Mouse (Mus musculus) left cerebral cortex, adult 11 months (tissue): ENCODE results near the gene S100a4.

Source experiments
- DNase-seq: peaks from one replicate; pipeline ENCODE4 v3.0.0; 2022; ENCODE audit warnings: low spot score

The S100a4 gene

GRCm38 (mm10) chr3:90603623-90604022 lies at the start of gene S100a4:
TSS of gene S100a4 (plus strand) at chr3:90603771.
- no peak for DNase-seq

GRCm38 (mm10) chr3:90555954-90556353 lies 47.6 kb upstream of the S100a4 start:
- peak; percentile 49 for DNase-seq

DNA sequence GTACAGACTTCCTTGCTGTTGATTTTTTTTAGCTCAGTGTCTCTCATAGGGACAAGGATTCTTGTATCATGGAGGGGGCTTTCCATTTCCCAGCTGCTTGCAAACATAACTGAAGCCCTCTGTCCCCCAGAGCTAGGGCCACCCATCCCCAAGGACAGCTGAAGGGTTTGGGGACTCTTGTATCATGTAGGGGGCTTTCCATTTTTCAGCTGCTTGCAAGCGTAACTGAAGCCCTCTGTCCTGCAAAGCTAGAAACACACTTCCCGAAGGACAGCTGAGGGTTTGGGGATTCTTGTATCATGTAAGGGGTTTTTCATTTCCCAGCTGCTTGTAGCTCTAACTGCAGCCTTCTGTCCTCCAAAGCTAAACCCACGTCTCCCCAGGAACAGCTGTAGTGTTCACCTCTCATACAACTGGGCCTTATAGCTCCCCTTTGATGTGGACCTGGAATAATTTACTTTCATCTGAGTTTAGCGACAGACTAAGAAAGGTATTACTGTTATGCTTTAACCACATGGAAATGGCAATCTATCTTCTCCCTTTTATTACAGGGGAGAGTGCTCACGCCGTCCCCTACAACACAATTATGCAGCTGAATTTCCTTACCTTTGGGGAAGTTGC lies 43.5 kb upstream of the S100a4 start, which contains the start of gene S100a3:
S100a3 (plus strand) TSS at position 571 of the 621 bp plus-strand sequence.
- DNase-seq = no peak

GRCm38 (mm10) chr3:90574691-90575090 lies 28.9 kb upstream of the S100a4 start:
- DNase-seq = no peak

DNA sequence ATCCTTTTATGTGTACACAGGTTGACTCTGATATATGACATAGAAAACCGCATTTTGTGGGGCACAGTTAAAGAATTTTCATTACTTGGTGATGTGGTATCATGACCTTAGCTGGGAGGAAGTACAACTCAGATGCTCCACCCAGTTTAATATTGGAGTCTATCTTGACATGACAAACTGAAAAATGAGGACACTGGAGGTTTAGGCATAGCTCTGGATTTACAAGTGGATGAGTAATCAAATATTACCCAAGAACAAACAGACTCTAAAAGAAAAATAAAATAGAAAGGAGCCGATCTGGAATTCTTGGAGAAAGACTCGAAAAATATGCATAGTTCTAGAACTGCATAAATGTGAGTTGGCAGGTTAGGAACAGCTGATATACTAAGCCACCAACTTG lies 28.3 kb upstream of the S100a4 start:
- no peak for DNase-seq

DNA sequence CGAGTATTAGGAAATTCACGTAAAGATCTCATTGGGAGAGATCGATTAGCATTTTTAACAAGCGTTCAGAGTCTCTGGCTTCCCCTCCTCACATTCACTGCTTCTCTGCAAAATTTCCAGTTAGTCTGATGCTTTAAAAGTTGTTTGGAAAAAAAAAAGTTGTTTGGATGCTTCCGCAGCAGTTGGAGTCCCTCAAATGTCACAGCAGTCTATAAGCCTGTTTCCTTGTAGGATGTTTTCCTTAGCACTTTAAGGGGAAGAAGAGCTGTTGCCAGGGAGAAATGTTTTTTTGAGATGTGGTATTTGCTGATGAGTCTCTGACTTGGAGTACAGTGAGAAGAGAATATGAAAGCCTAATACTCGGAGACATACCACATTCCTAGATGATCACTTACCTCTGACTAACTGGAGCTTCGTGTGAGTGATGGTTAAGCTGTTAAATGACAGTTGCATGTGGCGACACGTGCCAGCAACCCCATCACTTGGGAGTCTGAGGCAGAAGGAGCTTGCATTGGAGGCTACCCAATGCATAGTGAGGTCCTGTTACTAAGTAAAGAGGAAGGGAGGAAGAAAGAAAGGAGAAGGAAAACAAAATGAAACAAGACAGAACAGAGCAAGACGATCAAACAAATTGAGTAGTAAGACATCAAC lies 27.1 kb upstream of the S100a4 start:
- no peak for DNase-seq

DNA sequence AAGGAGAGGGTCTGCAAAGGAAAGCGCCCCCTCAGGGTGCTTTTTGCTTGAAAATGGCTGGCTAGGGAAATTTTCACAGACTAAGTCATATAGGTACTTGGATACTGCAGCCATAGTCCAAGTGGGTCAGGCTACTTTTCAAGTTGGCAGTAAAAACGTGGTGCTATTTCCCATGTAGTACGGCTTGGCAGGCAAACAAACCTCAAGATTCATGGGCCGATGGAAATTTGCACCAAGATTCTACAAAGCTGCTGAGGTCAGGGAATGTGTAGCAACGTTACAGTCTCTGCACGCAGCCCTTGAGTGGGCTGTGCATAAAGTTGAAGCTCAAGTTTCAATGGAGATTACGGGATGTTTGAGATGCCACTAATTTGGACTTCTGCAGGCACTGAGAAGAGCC lies 24.1 kb upstream of the S100a4 start:
- no peak for DNase-seq

GRCm38 (mm10) chr3:90581141-90581540 lies 22.4 kb upstream of the S100a4 start:
- no peak for DNase-seq

- no peak for DNase-seq
Observed at GRCm38 (mm10) chr3:90582156-90582555, 21.4 kb upstream of the S100a4 start.

DNA sequence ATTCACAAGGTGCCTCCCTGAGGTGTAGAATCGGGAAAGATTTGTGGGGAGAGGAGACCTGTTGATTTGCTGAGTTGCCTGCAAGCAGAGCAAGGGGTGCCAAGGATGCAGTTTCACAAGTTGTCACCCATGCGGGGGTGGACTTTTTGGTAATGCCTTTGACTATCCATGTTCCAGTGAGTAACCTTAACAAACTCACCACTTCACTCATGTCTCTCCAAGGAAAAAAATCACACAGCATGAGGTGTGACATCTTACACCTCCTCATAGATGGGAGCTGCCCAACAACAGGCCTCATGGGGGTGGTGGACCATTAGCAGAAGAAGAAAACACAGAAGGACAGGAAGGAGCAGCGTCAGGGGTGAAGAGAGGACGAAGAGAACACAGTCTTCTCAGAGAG lies 21.0 kb upstream of the S100a4 start:
- DNase-seq = no peak

DNA sequence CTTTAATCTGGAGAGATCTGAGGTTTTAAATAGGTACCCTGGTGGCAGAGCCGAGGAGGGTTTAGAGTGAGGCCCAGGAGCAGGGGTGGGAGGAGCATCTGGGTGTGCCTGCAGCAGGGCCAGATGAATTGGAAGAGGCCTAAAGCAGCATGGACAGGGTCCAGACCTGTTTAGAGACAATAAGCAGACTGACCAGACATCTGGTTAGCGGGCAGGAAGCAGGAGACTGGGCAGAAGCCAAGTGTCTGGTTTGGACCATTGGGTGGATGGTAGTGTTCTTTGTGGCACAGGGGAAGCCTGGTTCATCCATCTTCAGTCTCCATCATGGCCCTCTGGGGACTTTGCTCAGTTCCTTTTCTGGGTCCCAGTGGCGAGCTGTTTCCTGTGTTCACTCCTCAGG lies 19.7 kb upstream of the S100a4 start:
- DNase-seq = no peak

- peak; percentile 72 for DNase-seq
Observed at GRCm38 (mm10) chr3:90585595-90585994, 18.0 kb upstream of the S100a4 start.

DNA sequence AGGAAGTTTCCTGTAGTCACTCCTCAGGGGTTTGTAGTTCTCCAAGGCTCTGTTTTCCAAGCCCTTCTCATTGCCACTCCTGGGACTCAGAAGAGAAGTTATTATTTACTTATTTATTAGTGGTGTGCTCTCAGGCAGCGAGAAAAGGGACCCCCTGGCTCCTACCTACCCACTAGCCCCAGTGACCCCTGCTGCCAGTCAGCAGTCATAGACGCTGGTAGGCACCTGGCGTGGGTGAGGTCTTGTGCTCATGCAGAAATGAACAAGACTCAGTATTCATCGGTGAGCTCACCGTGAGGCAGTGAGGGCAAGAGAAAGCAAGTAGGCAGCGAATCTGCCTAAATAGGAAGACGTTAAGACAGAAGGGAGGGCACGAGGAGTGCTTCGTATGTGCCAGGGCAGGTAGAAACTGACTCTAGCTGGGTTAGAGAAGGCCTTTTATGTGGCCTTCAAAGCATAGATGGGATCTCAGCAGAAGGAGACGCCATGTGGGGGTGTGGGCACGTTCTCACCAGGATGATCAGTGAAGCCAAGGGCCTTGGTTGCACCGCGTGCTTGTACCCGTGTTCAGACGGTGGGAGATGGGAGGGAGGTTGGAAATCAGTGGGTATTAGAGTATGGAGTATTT lies 17.4 kb upstream of the S100a4 start:
- DNase-seq = no peak

DNA sequence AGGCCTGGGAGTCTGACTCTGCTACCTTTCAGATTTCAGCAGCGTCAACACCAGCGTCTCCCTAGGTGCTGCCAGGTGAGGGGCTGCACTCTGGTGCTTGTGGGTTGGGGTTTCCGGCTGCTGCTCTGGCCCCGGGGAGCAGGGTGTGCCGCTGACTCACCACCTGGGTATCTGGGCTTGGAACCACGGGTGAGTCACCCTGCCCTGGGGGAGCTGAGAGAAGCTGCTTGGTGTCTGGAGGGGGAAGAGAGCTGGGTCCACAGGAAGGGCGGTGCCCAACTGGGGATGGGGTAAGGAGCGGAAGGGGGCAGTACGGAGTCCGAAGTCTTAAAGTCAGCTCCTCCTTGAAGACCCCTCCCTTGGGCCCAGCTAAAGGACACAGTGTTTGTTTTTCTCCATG lies 16.7 kb upstream of the S100a4 start:
- no peak for DNase-seq

- DNase-seq = peak; percentile 69
Observed at GRCm38 (mm10) chr3:90587361-90588101, 16.0 kb upstream of the S100a4 start.

GRCm38 (mm10) chr3:90589390-90589789 lies 14.2 kb upstream of the S100a4 start:
- no peak for DNase-seq

DNA sequence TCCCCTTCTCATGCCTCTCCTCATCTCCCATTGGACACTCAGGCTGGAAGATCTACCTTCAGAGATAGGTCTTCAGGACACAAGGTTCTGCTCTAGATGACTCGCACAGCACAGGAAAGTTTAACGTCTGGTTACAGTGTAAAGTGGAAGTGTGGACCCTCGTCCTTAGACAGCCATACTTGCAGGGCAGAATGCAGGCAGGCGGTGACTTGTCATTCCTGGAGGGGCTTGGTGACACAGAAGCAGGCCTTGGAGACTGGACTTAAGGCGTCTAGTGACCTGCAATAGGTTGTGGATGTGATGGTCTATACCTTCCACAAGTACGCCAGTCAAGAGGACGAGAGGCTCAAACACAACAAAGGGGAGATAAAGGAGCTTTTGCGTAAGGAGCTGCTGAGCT lies 13.6 kb upstream of the S100a4 start, which contains the start of gene S100a2:
S100a2 (plus strand) TSS at position 301 of the 400 bp plus-strand sequence.
- no peak for DNase-seq

GRCm38 (mm10) chr3:90594466-90594865 lies 9.1 kb upstream of the S100a4 start:
- DNase-seq = no peak

DNA sequence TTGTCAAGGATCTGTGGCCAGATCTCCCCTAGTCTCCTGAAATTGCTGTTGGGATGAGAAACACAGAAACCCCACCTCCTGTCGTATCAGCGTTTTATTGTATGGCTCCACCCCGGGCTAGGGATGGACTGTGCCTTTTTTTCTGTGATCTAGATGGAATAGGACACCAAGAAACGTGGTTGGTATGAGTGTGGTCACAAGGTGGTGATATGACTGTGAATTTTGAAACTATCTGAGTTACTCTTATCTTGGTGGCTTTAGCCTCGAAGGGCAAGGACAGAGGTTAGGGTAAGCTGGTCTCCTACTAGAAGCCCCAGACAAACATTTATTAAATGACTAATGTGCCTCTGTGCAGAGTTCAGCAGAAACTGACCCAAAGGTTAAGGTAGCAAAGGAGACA lies 8.0 kb upstream of the S100a4 start:
- no peak for DNase-seq

DNA sequence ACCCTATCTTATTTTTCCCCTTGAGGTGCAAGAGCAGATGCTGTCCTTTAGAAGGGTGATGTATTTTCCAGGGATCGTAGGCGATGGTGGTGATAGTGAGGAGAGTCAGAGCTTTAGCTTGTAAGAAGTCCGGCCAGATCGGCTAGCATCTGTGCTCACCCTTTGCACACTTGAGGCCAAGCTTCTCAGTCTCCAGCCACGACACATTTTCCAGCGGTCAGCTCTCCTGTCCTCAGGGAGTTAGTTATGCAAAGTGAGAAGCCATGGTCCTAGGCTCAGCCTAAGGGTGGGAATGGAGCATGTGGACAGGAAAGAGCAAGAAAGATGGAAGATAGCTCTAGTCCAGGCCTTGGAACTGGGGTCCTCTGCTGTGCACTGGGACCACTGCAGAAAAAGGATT lies 6.8 kb upstream of the S100a4 start:
- no peak for DNase-seq

GRCm38 (mm10) chr3:90597736-90598135 lies 5.8 kb upstream of the S100a4 start:
- no peak for DNase-seq

GRCm38 (mm10) chr3:90598212-90598611 lies 5.4 kb upstream of the S100a4 start:
- no peak for DNase-seq

DNA sequence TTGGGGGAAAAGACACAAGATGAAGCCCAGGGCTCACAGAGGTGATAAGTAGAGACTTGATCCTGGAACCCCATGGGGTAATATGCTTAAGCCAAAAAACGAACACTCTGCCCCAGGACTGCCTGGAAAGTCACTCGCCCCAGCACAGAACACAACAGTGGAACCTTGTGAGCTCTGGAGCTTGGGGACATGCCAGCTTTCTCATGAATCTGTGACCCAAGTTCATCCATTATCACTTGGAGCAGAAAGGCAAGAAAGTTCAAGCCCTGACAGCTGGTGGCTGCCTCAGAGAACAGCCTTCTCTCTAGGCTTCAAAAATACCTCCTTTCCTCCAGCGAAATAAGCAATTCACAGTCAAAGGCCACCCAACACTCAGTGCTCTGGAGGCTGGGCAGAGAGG lies 4.2 kb upstream of the S100a4 start:
- no peak for DNase-seq
